ENCODE assay signal across 13 mouse cellular contexts in genomic region chr11:95012487-95012886, GRCm38 (mm10). TPM values are rescaled to one million over a fixed set of nuclear protein-coding genes. Genes with fewer than 3 reads are reported as not detected.
DNase-seq lines count a peak whose midpoint lies in the region; ATAC-seq lines count a peak whose summit lies in the region.
"Had no signal": no experiment of that assay in that cellular context is flagged by ENCODE, and none has a peak within 500 bp of the region (broad histone marks: within the 10 kb centered on the region; RNA-seq: fewer than 3 reads in every experiment).

No protein-coding gene starts in this region.

- DNase-seq in liver, embryonic 11.5 days (ENCODE audit: low spot score) = no peak
- DNase-seq in liver = no peak
- no peak for DNase-seq in gastrocnemius, postnatal 4 days (ENCODE audit: low spot score in 2 of 2)
- no peak for DNase-seq in thymus, postnatal 14 days
- DNase-seq in left cerebral cortex, postnatal 25 days (ENCODE audit: low spot score in 2 of 2) = no peak
- DNase-seq: cerebellum, adult 11 months; thymus, postnatal 4 days had no signal

- H3K9me3 ChIP-seq in liver, embryonic 11.5 days (ENCODE audit: control insufficient read depth, low read length) = no peaks in the 10 kb centered on the region
- H3K9me3 ChIP-seq in forebrain, embryonic 12.5 days = no peaks in the 10 kb centered on the region
- H3K9me3 ChIP-seq in liver, embryonic 12.5 days (replicated peaks) = no peaks in the 10 kb centered on the region
- H3K9me3 ChIP-seq in neural tube, embryonic 14.5 days (ENCODE audit: control insufficient read depth, low read length) = no peaks in the 10 kb centered on the region

- H3K4me1 ChIP-seq in liver, embryonic 11.5 days (replicated peaks; ENCODE audit: control insufficient read depth, insufficient read depth, low read length) = peaks cover 54% of the 10 kb centered on the region
- peaks cover 67% of the 10 kb centered on the region for H3K4me1 ChIP-seq in forebrain, embryonic 12.5 days
- H3K4me1 ChIP-seq in liver, embryonic 12.5 days = peaks cover 78% of the 10 kb centered on the region
- H3K4me1 ChIP-seq in neural tube, embryonic 14.5 days (ENCODE audit: control insufficient read depth, insufficient read depth, low read length) = peaks cover 35% of the 10 kb centered on the region

- peak overlapping the region; percentile 49 for H3K4me3 ChIP-seq in liver, embryonic 11.5 days (ENCODE audit: low read depth, low read length)
- peak overlapping the region; percentile 82 for H3K4me3 ChIP-seq in forebrain, embryonic 12.5 days (replicated peaks)
- H3K4me3 ChIP-seq in liver, embryonic 12.5 days = peak overlapping the region; percentile 96
- peak overlapping the region; percentile 92 for H3K4me3 ChIP-seq in neural tube, embryonic 14.5 days (ENCODE audit: low read depth, low read length)

- ATAC-seq in liver, embryonic 11.5 days (replicated peaks; ENCODE audit: low FRiP score) = no peak
- no peak for ATAC-seq in forebrain, embryonic 12.5 days (ENCODE audit: low FRiP score)
- no peak for ATAC-seq in liver, embryonic 12.5 days
- no peak for ATAC-seq in neural tube, embryonic 14.5 days (ENCODE audit: low read depth)
- ATAC-seq: activated CD4-positive, CD25-positive, alpha-beta regulatory T cell, adult 4 months had no signal

- intact Hi-C loops in left cerebral cortex, postnatal 25 days (cut with DNase I) = no loop called here

- H3K27ac ChIP-seq in liver, embryonic 11.5 days (ENCODE audit: low read depth, low read length) = peak overlapping the region; percentile 99
- H3K27ac ChIP-seq in forebrain, embryonic 12.5 days = peak overlapping the region; percentile 51
- peak overlapping the region; percentile 100 for H3K27ac ChIP-seq in liver, embryonic 12.5 days
- no peak overlapping the region for H3K27ac ChIP-seq in neural tube, embryonic 14.5 days (ENCODE audit: low read depth, low read length)

- H3K27me3 ChIP-seq in liver, embryonic 11.5 days (replicated peaks; ENCODE audit: control insufficient read depth, insufficient read depth, low read length) = 0 out of 2 replicates have a peak, but pooled peaks cover 3% of the 10 kb centered on the region
- no peaks in the 10 kb centered on the region for H3K27me3 ChIP-seq in forebrain, embryonic 12.5 days
- peaks cover 6% of the 10 kb centered on the region; the same call in 1 of the 2 replicates for H3K27me3 ChIP-seq in liver, embryonic 12.5 days (replicated peaks)
- H3K27me3 ChIP-seq in neural tube, embryonic 14.5 days (ENCODE audit: control insufficient read depth, insufficient read depth, low read length) = no peaks in the 10 kb centered on the region

- 34% methylated on average over 3 of the region's 3 CpGs for WGBS in liver, embryonic 11.5 days
- WGBS in forebrain, embryonic 12.5 days = 32% methylated on average over 3 of the region's 3 CpGs
- whole genome bisulfite sequencing in liver, embryonic 12.5 days (ENCODE audit: insufficient replicate concordance) = 32% methylated on average over 3 of the region's 3 CpGs
- WGBS in neural tube, embryonic 14.5 days = 35% methylated on average over 3 of the region's 3 CpGs

- peak overlapping the region; percentile 66 for H3K9ac ChIP-seq in liver, embryonic 11.5 days (ENCODE audit: low read depth, low read length)
- H3K9ac ChIP-seq in forebrain, embryonic 12.5 days = peak overlapping the region; percentile 99; the same call in 1 of the 2 replicates
- H3K9ac ChIP-seq in liver, embryonic 12.5 days = peak overlapping the region; percentile 74
- H3K9ac ChIP-seq in neural tube, embryonic 14.5 days (replicated peaks; ENCODE audit: low read depth, low read length) = peak overlapping the region; percentile 99; the same call in 1 of the 2 replicates

- H3K36me3 ChIP-seq in liver, embryonic 11.5 days (ENCODE audit: control insufficient read depth, insufficient read depth, low read length) = peaks cover 11% of the 10 kb centered on the region
- H3K36me3 ChIP-seq in forebrain, embryonic 12.5 days (replicated peaks) = peaks cover 39% of the 10 kb centered on the region
- peaks cover 48% of the 10 kb centered on the region for H3K36me3 ChIP-seq in liver, embryonic 12.5 days
- H3K36me3 ChIP-seq in neural tube, embryonic 14.5 days (ENCODE audit: control insufficient read depth, insufficient read depth, low read length) = peaks cover 16% of the 10 kb centered on the region; the same call in 1 of the 2 replicates

- peak overlapping the region; percentile 96 for H3K4me2 ChIP-seq in liver, embryonic 11.5 days
- H3K4me2 ChIP-seq in forebrain, embryonic 12.5 days = peak overlapping the region; percentile 68
- peak overlapping the region; percentile 93 for H3K4me2 ChIP-seq in liver, embryonic 12.5 days
- H3K4me2 ChIP-seq in neural tube, embryonic 14.5 days (ENCODE audit: low read depth, low read length) = peak overlapping the region; percentile 85

RNA-seq across cellular contexts. Expression of gene Samd14, which starts 2.8 kb away (rescaled TPM):
- polyA plus RNA-seq in liver, embryonic 11.5 days (2014; fragmentation: Nextera tagmentation; extraction: Ambion mirVana) = 55.8 and 57.8 TPM in 2 replicates
- polyA plus RNA-seq in forebrain, embryonic 12.5 days (2016; fragmentation: Nextera tagmentation; extraction: Ambion mirVana) = 80.5 and 86.7 TPM in 2 replicates
- polyA plus RNA-seq in liver, embryonic 12.5 days (2016; fragmentation: Nextera tagmentation; extraction: Ambion mirVana) = 53.8 and 56.7 TPM in 2 replicates
- polyA plus RNA-seq in neural tube, embryonic 14.5 days (2014; fragmentation: Nextera tagmentation; extraction: Ambion mirVana) = 131 and 144 TPM in 2 replicates
- 10 to 100 TPM; 10.8 to 11.4 TPM for total RNA-seq in gastrocnemius, postnatal 4 days (2021)
- 10 to 100 TPM; 30.8 to 31.1 TPM for total RNA-seq in left cerebral cortex, postnatal 25 days (2021)

RNA-seq across cellular contexts. Expression of gene Ppp1r9b, which starts 21.7 kb away (rescaled TPM):
- polyA plus RNA-seq in liver, embryonic 11.5 days (2014; fragmentation: Nextera tagmentation; extraction: Ambion mirVana) = 21.9 and 27.9 TPM in 2 replicates
- 16.6 and 17.7 TPM in 2 replicates for polyA plus RNA-seq in forebrain, embryonic 12.5 days (2016; fragmentation: Nextera tagmentation; extraction: Ambion mirVana)
- 13.4 and 14.1 TPM in 2 replicates for polyA plus RNA-seq in liver, embryonic 12.5 days (2016; fragmentation: Nextera tagmentation; extraction: Ambion mirVana)
- 27.7 and 29.8 TPM in 2 replicates for polyA plus RNA-seq in neural tube, embryonic 14.5 days (2014; fragmentation: Nextera tagmentation; extraction: Ambion mirVana)
- total RNA-seq in gastrocnemius, postnatal 4 days (2021) = 10 to 100 TPM; 64.9 to 69.2 TPM
- total RNA-seq in left cerebral cortex, postnatal 25 days (2021) = 100 to 1,000 TPM; 675 to 703 TPM

RNA-seq across cellular contexts. Expression of gene Pdk2, which starts 28.7 kb away (rescaled TPM):
- polyA plus RNA-seq in liver, embryonic 11.5 days (2014; fragmentation: Nextera tagmentation; extraction: Ambion mirVana) = 14.9 and 15.2 TPM in 2 replicates
- 17.3 and 19.4 TPM in 2 replicates for polyA plus RNA-seq in forebrain, embryonic 12.5 days (2016; fragmentation: Nextera tagmentation; extraction: Ambion mirVana)
- polyA plus RNA-seq in liver, embryonic 12.5 days (2016; fragmentation: Nextera tagmentation; extraction: Ambion mirVana) = 10.0 and 11.0 TPM in 2 replicates
- 21.8 and 23.1 TPM in 2 replicates for polyA plus RNA-seq in neural tube, embryonic 14.5 days (2014; fragmentation: Nextera tagmentation; extraction: Ambion mirVana)
- 100 to 1,000 TPM; 254 to 274 TPM for total RNA-seq in gastrocnemius, postnatal 4 days (2021)
- 10 to 100 TPM; 87.3 to 88.7 TPM for total RNA-seq in left cerebral cortex, postnatal 25 days (2021)

RNA-seq across cellular contexts. Expression of gene Sgca, which starts 36.4 kb away (rescaled TPM):
- 0.22 and 0.30 TPM in 2 replicates for polyA plus RNA-seq in liver, embryonic 11.5 days (2014; fragmentation: Nextera tagmentation; extraction: Ambion mirVana)
- polyA plus RNA-seq in forebrain, embryonic 12.5 days (2016; fragmentation: Nextera tagmentation; extraction: Ambion mirVana) = not detected in 2 replicates
- 0.17 TPM in 1 of 2 replicates, not detected in the other for polyA plus RNA-seq in liver, embryonic 12.5 days (2016; fragmentation: Nextera tagmentation; extraction: Ambion mirVana)
- not detected in 2 replicates for polyA plus RNA-seq in neural tube, embryonic 14.5 days (2014; fragmentation: Nextera tagmentation; extraction: Ambion mirVana)
- 100 to 1,000 TPM; 169 to 222 TPM for total RNA-seq in gastrocnemius, postnatal 4 days (2021)
- total RNA-seq in left cerebral cortex, postnatal 25 days (2021) = under 1 TPM in 1 of 2 experiments, not detected in 1; 0.46 TPM
- total RNA-seq: left cerebral cortex, adult 18-20 months had no signal

RNA-seq across cellular contexts. Expression of gene Hils1, which starts 45.1 kb away (rescaled TPM):
- polyA plus RNA-seq in liver, embryonic 11.5 days (2014; fragmentation: Nextera tagmentation; extraction: Ambion mirVana) = not detected in 2 replicates
- not detected in 2 replicates for polyA plus RNA-seq in forebrain, embryonic 12.5 days (2016; fragmentation: Nextera tagmentation; extraction: Ambion mirVana)
- polyA plus RNA-seq in liver, embryonic 12.5 days (2016; fragmentation: Nextera tagmentation; extraction: Ambion mirVana) = not detected in 2 replicates
- not detected in 2 replicates for polyA plus RNA-seq in neural tube, embryonic 14.5 days (2014; fragmentation: Nextera tagmentation; extraction: Ambion mirVana)
- total RNA-seq in gastrocnemius, postnatal 4 days (2021) = not detected
- not detected for total RNA-seq in left cerebral cortex, postnatal 25 days (2021)
- total RNA-seq: left cerebral cortex, adult 18-20 months had no signal
- polyA plus RNA-seq: activated CD4-positive, CD25-positive, alpha-beta regulatory T cell, adult 4 months; kidney, embryonic 14.5 days had no signal
